Mouse (Mus musculus) right cerebral cortex, postnatal 14 days (tissue): Measurements from ENCODE around the gene Panx3.

Source experiments
- DNase-seq: peaks from one replicate; pipeline ENCODE4 v3.0.0; 2022

The Panx3 gene

GRCm38 (mm10) chr9:37629941-37630340 lies 39.1 kb downstream of the Panx3 start:
- no peak for DNase-seq

- DNase-seq = no peak
Observed at GRCm38 (mm10) chr9:37628581-37628980, 40.5 kb downstream of the Panx3 start.

- DNase-seq = no peak
Observed at GRCm38 (mm10) chr9:37627263-37627662, 41.8 kb downstream of the Panx3 start.

- DNase-seq = peak; percentile 18
Observed at GRCm38 (mm10) chr9:37626103-37626567, 42.9 kb downstream of the Panx3 start.

- peak; percentile 67 for DNase-seq
Observed at GRCm38 (mm10) chr9:37625641-37626040, 43.4 kb downstream of the Panx3 start.

GRCm38 (mm10) chr9:37625129-37625528 lies 43.9 kb downstream of the Panx3 start:
- DNase-seq = no peak

GRCm38 (mm10) chr9:37624502-37624901 lies 44.5 kb downstream of the Panx3 start:
- DNase-seq = no peak

GRCm38 (mm10) chr9:37623981-37624380 lies 45.1 kb downstream of the Panx3 start:
- DNase-seq = no peak

GRCm38 (mm10) chr9:37621290-37621689 lies 47.7 kb downstream of the Panx3 start:
- no peak for DNase-seq

- no peak for DNase-seq
Observed at GRCm38 (mm10) chr9:37616770-37617169, 52.3 kb downstream of the Panx3 start.

GRCm38 (mm10) chr9:37615220-37615619 lies 53.8 kb downstream of the Panx3 start:
- DNase-seq = no peak

- DNase-seq = no peak
Observed at GRCm38 (mm10) chr9:37614316-37614715, 54.7 kb downstream of the Panx3 start.

GRCm38 (mm10) chr9:37613911-37614280 lies 55.1 kb downstream of the Panx3 start:
- DNase-seq = no peak

- DNase-seq = peak; percentile 85
Observed at GRCm38 (mm10) chr9:37613182-37613910, 55.7 kb downstream of the Panx3 start, which contains the start of gene Spa17. Gene Spa17 (minus strand): TSS chr9:37613722.
